Comparison of ENCODE assay signal across 18 mouse cellular contexts in genomic region chr5:141912881-141913280, GRCm38 (mm10).
"Had no signal": no experiment of that assay in that cellular context is flagged by ENCODE, and none has a peak within 500 bp of the region (broad histone marks: within the 10 kb centered on the region; RNA-seq: fewer than 3 reads in every experiment).

No protein-coding gene starts in this region.

- H3K4me2 ChIP-seq: kidney, embryonic 15.5 days; limb, embryonic 12.5 days; liver, embryonic 13.5 days; lung, embryonic 15.5 days; neural tube, embryonic 12.5 days had no signal

- H3K4me3 ChIP-seq: kidney, embryonic 15.5 days; left cerebral cortex, adult 2 months; limb, embryonic 12.5 days; liver, embryonic 13.5 days; lung, embryonic 15.5 days; megakaryocyte, embryonic 14.5 days; myocyte; neural tube, embryonic 12.5 days had no signal

- H3K4me1 ChIP-seq: kidney, embryonic 15.5 days; liver, embryonic 13.5 days; lung, embryonic 15.5 days; megakaryocyte, embryonic 14.5 days; neural tube, embryonic 12.5 days had no signal

- H3K27ac ChIP-seq: kidney, embryonic 15.5 days; left cerebral cortex, adult 2 months; limb, embryonic 12.5 days; liver, embryonic 13.5 days; lung, embryonic 15.5 days; macrophage; neural tube, embryonic 12.5 days had no signal

- ATAC-seq: liver, postnatal 0 days had no signal

- H3K9me3 ChIP-seq: kidney, embryonic 15.5 days; limb, embryonic 12.5 days; lung, embryonic 15.5 days; neural tube, embryonic 12.5 days had no signal

- H3K9ac ChIP-seq: kidney, embryonic 15.5 days; limb, embryonic 12.5 days; liver, embryonic 13.5 days; liver, postnatal 0 days; lung, embryonic 15.5 days; neural tube, embryonic 12.5 days had no signal

- DNase-seq: kidney, postnatal 14 days; liver; liver, embryonic 13.5 days; liver, postnatal 0 days; lung, postnatal 14 days; retina, postnatal 1 day; right cerebral cortex, postnatal 4 days; spleen, adult 18-20 months; thymus, adult 18-20 months; thymus, postnatal 25 days had no signal

- H3K27me3 ChIP-seq: kidney, embryonic 15.5 days; limb, embryonic 12.5 days; liver, embryonic 13.5 days; lung, embryonic 15.5 days; megakaryocyte, embryonic 14.5 days; neural tube, embryonic 12.5 days had no signal

- H3K36me3 ChIP-seq: kidney, embryonic 15.5 days; limb, embryonic 12.5 days; liver, embryonic 13.5 days; lung, embryonic 15.5 days; neural tube, embryonic 12.5 days had no signal
